Mouse (Mus musculus): ENCODE data around the gene Golph3l.
"Not testable (repeated sequence)": the region's sequence is repeated elsewhere in the genome, so short reads cannot be mapped to it uniquely, and the experiment has no call there.

Gene Golph3l

GRCm38 (mm10) chr3:95624628-95625503 lies 36.1 kb downstream of the Golph3l start, which contains the start of gene Ensa:
Ensa (plus strand) TSS chr3:95624993.
- in situ Hi-C loops (cut with MboI, MseI) = no loop called here

GRCm38 (mm10) chr3:95627763-95628162 lies 39.0 kb downstream of the Golph3l start:
- in situ Hi-C loops (cut with MboI, MseI) = no loop called here

DNA sequence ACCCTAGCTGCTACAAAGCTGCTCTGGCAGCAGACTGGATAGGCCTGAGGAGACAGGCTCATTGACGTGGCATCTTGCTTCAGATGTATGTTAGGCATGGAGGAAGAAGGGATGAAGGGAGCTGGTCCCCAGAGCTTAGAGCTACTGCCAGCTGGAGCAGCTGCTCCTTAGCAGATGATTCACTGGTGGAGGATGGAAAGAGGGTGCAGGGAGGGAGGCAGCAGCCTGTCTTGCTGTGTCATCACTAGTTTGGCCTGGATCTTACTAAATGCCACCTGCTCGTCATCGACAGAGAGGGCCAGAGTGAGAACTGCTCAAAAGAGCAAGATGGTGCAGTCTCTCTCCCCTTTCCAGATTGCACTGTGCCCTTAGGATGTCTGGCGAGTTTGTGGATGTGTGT lies 41.0 kb downstream of the Golph3l start:
- in situ Hi-C loops (cut with MboI, MseI) = no loop called here

GRCm38 (mm10) chr3:95630856-95631255 lies 42.1 kb downstream of the Golph3l start:
- in situ Hi-C loops (cut with MboI, MseI) = no loop called here

DNA sequence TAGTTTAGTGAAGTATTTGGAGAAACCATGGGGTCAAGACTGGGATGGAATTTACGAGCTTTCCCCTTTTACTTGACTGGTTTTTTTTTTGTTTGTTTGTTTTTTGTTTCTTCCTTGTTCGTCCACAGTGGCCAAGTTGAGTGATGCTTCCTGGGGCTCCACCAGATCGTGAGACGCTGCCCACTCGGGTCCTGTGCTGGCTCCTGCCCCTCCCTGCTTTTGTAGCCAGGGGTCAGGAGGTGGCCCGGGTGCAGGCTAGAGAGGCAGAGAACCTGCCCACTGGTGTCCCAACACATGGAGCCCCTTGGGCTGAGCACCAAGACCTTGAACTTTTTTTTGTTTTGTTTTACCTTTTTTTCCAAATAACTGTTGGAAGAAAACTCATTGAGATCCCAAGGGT lies 42.6 kb downstream of the Golph3l start:
- in situ Hi-C loops (cut with MboI, MseI) = no loop called here

GRCm38 (mm10) chr3:95632648-95633588 lies 44.2 kb downstream of the Golph3l start:
- in situ Hi-C loops (cut with MboI, MseI) = no loop called here

- in situ Hi-C loops (cut with MboI, MseI) = no loop called here
Measured at GRCm38 (mm10) chr3:95635636-95636035, 46.9 kb downstream of the Golph3l start.

DNA sequence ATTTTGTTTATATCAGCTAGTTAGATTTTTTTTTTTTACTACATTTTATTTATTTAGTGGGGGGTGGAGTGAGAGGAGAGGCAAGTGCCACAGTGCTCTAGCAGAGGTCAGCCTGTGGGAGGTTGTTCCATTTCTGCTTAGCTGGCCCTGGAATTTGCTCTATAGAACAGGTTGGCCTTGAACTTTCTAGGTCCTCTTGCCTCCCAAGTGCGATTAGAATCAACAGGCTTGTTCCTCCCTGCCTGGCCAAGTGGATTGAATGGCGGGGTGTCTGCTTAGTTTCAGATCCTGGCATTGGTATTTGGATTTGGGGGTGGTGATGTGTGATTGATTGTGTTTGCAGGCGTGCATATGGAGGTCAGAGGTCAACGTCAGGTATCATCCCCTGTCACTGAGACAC lies 47.3 kb downstream of the Golph3l start:
- in situ Hi-C loops (cut with MboI, MseI) = no loop called here

GRCm38 (mm10) chr3:95639694-95640093 lies 51.0 kb downstream of the Golph3l start:
- in situ Hi-C loops (cut with MboI, MseI) = no loop called here

DNA sequence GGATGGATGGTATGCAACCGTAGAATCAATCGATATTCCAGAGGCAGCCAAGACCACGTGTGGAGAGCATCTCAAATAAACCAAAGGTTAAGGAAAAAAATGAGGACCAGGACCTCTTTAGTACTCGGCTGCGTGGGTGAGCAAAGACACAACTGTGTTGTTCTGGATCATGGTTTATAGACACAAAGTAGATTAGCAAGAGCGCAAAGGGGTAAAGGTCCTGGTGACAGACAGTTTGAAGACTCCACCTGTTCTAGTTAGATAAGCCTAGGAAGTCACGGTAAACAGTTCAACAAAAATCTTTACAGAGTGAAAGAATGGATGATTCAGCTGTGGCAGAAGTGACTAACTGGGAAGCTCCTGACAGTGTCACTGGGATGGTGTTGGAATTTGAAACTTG lies 54.4 kb downstream of the Golph3l start:
- in situ Hi-C loops (cut with MboI, MseI) = no loop called here

- in situ Hi-C loops (cut with MboI, MseI) = no loop called here
Measured at GRCm38 (mm10) chr3:95645313-95646235, 56.8 kb downstream of the Golph3l start.

- in situ Hi-C loops (cut with MboI, MseI) = no loop called here
Measured at GRCm38 (mm10) chr3:95648016-95648415, 59.3 kb downstream of the Golph3l start.

- in situ Hi-C loops (cut with MboI, MseI) = no loop called here
Measured at GRCm38 (mm10) chr3:95650276-95651032, 61.7 kb downstream of the Golph3l start.

DNA sequence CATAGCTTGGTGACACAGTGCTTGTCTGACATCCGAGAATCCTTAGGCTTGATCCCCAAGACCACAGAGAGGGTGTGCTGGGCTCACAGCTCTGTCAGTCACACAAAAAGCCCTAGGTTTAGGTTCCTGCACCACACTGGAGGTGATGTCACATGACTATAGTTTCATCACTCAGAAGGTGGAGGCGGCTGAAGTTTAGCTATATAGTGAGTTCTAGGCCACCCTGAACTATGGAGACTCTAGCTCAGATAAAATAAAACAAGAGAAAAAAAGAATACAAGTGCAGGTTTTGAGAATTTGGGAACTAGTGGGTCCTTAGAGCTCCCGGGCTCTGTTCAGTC lies 62.3 kb downstream of the Golph3l start:
- in situ Hi-C loops (cut with MboI, MseI) = no loop called here

GRCm38 (mm10) chr3:95651391-95652203 lies 62.9 kb downstream of the Golph3l start:
- in situ Hi-C loops (cut with MboI, MseI) = no loop called here

DNA sequence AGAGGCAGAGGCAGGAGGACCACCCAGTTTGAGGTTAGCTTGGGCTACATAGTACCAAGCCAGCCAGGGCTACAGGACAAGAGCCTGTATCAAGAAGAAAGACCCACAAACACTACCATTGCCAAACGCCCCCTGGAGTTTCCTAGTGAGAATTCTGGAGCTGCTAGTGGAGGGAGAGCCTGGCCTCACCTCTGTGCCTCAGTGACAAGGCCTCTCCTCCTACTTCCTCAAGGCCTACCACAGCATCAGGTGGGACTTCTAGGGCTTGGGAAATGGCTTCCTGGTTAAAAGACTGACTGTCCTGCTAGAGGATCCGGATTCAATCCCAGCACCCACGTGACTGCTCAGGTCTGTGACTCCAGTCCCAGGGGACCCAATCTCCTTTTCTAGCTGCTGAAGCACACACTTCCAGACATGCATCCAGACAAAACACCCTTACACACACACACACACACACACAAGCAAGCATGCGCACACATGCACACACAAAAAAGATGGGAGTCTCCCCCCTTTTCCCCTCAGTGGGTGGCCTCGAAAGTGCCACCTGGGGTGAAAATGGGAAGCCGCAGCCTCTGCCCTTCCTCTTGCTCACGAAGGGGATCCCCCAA lies 63.6 kb downstream of the Golph3l start:
- in situ Hi-C loops (cut with MboI, MseI) = no loop called here

DNA sequence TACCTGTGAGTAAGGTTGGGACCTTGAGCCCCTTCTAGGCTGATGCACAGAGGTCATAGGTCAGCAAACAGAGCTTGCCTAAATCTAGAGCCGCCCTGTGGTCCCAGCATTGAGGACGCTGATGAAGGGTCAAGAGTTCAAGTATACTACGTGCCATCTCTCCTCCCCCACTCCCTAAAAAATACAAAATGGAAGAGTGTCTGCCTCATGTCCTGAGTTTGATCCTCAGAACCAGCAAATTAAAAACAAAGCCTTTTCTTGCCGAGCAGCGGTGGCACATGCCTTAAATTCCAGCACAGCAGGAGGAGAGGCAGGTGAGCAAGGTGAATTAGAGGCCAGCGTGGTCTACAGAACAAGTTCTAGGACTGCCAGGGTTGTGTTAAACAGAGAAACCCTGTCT lies 64.1 kb downstream of the Golph3l start:
- in situ Hi-C loops (cut with MboI, MseI) = no loop called here

- in situ Hi-C loops (cut with MboI, MseI) = no loop called here
Measured at GRCm38 (mm10) chr3:95653473-95654034, 64.8 kb downstream of the Golph3l start.

- in situ Hi-C loops (cut with MboI, MseI) = not testable (repeated sequence)
Measured at GRCm38 (mm10) chr3:95654371-95654770, 65.6 kb downstream of the Golph3l start.

All from T-helper 1 cell (primary cell).